Mouse (Mus musculus) liver, embryonic 13.5 days (tissue): ENCODE data around the gene Dcaf7. TPM values are rescaled to one million over a fixed set of nuclear protein-coding genes. Genes with fewer than 3 reads are reported as not detected.

Experiments used
- ATAC-seq: fragments of 200-750 bp; cut with Nextera tagmentation; 2 replicates; pipeline ENCODE4 v1.8.0; 2017; ENCODE audit warnings: low read depth, mild to moderate bottlenecking, moderate number of reproducible peaks, moderate library complexity
- DNase-seq: peaks from one replicate; pipeline ENCODE4 v3.0.0; 2022
- H3K27ac ChIP-seq: fragments of 300-500 bp; sonication (generic); 2 replicates; pipeline ENCODE4 v1.5.1; 2015; ENCODE audit warnings: moderate library complexity, mild to moderate bottlenecking, inconsistent platforms
- H3K27me3 ChIP-seq: fragments of 300-500 bp; sonication (generic); 2 replicates; pipeline ENCODE4 v1.6.1; 2015; ENCODE audit warnings: mild to moderate bottlenecking, inconsistent platforms
- H3K36me3 ChIP-seq: fragments of 300-500 bp; sonication (generic); 2 replicates; pipeline ENCODE4 v1.6.1; 2015; ENCODE audit warnings: mild to moderate bottlenecking, inconsistent platforms
- H3K4me1 ChIP-seq: fragments of 300-500 bp; sonication (generic); replicated peaks from 2 replicates; pipeline ENCODE4 v1.6.1; 2015; ENCODE audit warnings: inconsistent platforms
- H3K4me2 ChIP-seq: fragments of 300-500 bp; sonication (generic); 2 replicates; pipeline ENCODE4 v1.6.1; 2015; ENCODE audit warnings: inconsistent platforms, mild to moderate bottlenecking, moderate library complexity
- H3K4me3 ChIP-seq: fragments of 300-500 bp; sonication (generic); replicated peaks from 2 replicates; pipeline ENCODE4 v1.5.1; 2015; ENCODE audit warnings: mild to moderate bottlenecking, inconsistent platforms
- H3K9ac ChIP-seq: fragments of 300-500 bp; sonication (generic); 2 replicates; pipeline ENCODE4 v1.6.1; 2015; ENCODE audit warnings: mild to moderate bottlenecking, inconsistent platforms
- H3K9me3 ChIP-seq: fragments of 300-500 bp; sonication (generic); replicated peaks from 2 replicates; pipeline ENCODE4 v1.6.1; 2016; ENCODE audit warnings: inconsistent platforms
- WGBS: fragments of 180-500 bp; shearing (Covaris S2); methylation state at CpG from one replicate; pipeline ENCODE4 v1.1.7; 2015; ENCODE audit not compliant: insufficient replicate concordance; 5-methylcytosine and 5-hydroxymethylcytosine counted together
- polyA plus RNA-seq: library from polyadenylated mRNA; unstranded; fragments of >200 nt; fragmentation: Nextera tagmentation; extraction: Ambion mirVana; gene quantifications from 2 replicates; pipeline ENCODE4 v1.2.1, GENCODE M21; 2015

Dcaf7 gene
- 25.3 and 29.4 TPM in 2 replicates for polyA plus RNA-seq

GRCm38 (mm10) chr11:106036548-106037417, at the start of gene Dcaf7:
TSS of gene Dcaf7 (plus strand) at chr11:106036872.
- Histone ChIP-seq H3K9ac (peak within 1 kb of the TSS; percentile 96), H3K4me2 (peak within 1 kb of the TSS; percentile 83), H3K36me3 (no peaks in the 10 kb centered on the region), H3K27ac (peak within 1 kb of the TSS; percentile 88), H3K9me3 (no peaks in the 10 kb centered on the region), H3K4me1 (peaks cover 56% of the 10 kb centered on the region), H3K4me3 (peak within 1 kb of the TSS; percentile 95), H3K27me3 (no peaks in the 10 kb centered on the region)
- WGBS: under 1% methylated on average over 66 of the region's 66 CpGs
- DNase-seq (peak; percentile 96), ATAC-seq (peak; percentile 98)

GRCm38 (mm10) chr11:105987446-105987845, 49.2 kb upstream of the Dcaf7 start:
- Histone ChIP-seq H3K4me3 (no peak overlapping the region), H3K27ac (no peak overlapping the region), H3K4me1 (no peaks in the 10 kb centered on the region; the same call in 1 of the 2 replicates), H3K9ac (no peak overlapping the region), H3K4me2 (no peak overlapping the region), H3K9me3 (no peaks in the 10 kb centered on the region), H3K27me3 (0 out of 2 replicates have a peak, but pooled peaks cover 4% of the 10 kb centered on the region), H3K36me3 (no peaks in the 10 kb centered on the region)
- DNase-seq: no peak
- ATAC-seq: no peak
- 39% methylated on average over 6 of the region's 6 CpGs for WGBS

DNA sequence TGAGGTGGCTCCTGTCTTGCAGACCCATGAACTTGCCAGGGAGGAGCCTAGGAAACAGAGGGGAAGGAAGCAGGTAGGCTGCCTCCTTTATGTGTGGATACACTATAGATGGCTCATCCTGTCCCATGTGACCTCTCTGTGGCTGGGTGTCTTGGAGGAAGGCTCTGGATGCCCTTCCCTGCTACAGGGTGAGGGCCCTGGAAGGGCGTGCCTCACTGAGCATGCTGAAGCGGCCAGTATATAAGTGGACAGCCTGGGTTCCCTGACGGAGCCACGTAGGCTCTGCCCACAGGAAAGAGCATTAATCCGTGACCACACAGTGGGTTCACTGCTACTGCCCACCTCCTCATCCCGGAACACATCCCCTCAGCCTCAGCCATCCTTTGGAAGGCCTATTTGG, 47.2 kb upstream of the Dcaf7 start:
- H3K9ac ChIP-seq: no peak overlapping the region
- no peaks in the 10 kb centered on the region; the same call in 1 of the 2 replicates for H3K4me1 ChIP-seq
- no peak overlapping the region for H3K4me3 ChIP-seq
- H3K4me2 ChIP-seq: no peak overlapping the region
- H3K27me3 ChIP-seq: 0 out of 2 replicates have a peak, but pooled peaks cover 3% of the 10 kb centered on the region
- DNase-seq (no peak), ATAC-seq (no peak)
- WGBS: 57% methylated on average over 6 of the region's 6 CpGs
- no peaks in the 10 kb centered on the region for H3K36me3 ChIP-seq
- H3K9me3 ChIP-seq: no peaks in the 10 kb centered on the region
- H3K27ac ChIP-seq: no peak overlapping the region

- no peaks in the 10 kb centered on the region; the same call in 1 of the 2 replicates for H3K4me1 ChIP-seq
- H3K36me3 ChIP-seq: no peaks in the 10 kb centered on the region
- no peak overlapping the region for H3K27ac ChIP-seq
- no peak overlapping the region for H3K9ac ChIP-seq
- H3K27me3 ChIP-seq: no peaks in the 10 kb centered on the region
- ATAC-seq (0 out of 2 replicates have a peak, but pooled peaks have one; percentile 31), DNase-seq (no peak)
- no peak overlapping the region for H3K4me2 ChIP-seq
- no peaks in the 10 kb centered on the region for H3K9me3 ChIP-seq
- 15% methylated on average over 2 of the region's 2 CpGs for WGBS
- no peak overlapping the region for H3K4me3 ChIP-seq
Measured at GRCm38 (mm10) chr11:105990231-105990630, 46.4 kb upstream of the Dcaf7 start.

DNA sequence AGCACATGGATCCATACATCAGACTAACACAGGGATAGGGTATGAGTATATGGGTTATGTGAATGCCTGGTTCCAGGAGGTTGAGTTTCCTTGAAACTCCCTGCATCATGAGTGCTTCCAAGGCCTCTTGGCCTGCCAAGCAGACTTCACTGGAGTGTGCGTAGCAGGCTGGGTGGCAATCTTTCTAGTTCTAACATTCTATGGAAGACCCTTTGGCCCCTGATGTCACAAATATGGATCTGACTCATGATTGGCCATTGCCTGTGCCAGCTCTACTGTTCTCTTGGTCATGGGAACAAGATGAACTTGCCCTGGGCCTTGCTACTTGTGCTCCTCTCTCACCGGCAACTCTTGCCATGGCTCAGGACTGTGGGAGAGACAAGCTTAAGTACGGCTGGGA, 42.3 kb upstream of the Dcaf7 start, which contains the start of gene Ace3:
Gene Ace3, plus strand, starts transcription at position 301 of the 400 bp plus-strand sequence.
- 82% methylated on average over 3 of the region's 3 CpGs for WGBS
- Histone ChIP-seq H3K4me2 (no peak within 1 kb of the TSS), H3K4me1 (no peaks in the 10 kb centered on the region; the same call in 1 of the 2 replicates), H3K27ac (no peak within 1 kb of the TSS), H3K36me3 (no peaks in the 10 kb centered on the region), H3K4me3 (no peak within 1 kb of the TSS), H3K9ac (no peak within 1 kb of the TSS), H3K27me3 (peaks cover 25% of the 10 kb centered on the region), H3K9me3 (no peaks in the 10 kb centered on the region)
- DNase-seq: no peak
- no peak for ATAC-seq

DNA sequence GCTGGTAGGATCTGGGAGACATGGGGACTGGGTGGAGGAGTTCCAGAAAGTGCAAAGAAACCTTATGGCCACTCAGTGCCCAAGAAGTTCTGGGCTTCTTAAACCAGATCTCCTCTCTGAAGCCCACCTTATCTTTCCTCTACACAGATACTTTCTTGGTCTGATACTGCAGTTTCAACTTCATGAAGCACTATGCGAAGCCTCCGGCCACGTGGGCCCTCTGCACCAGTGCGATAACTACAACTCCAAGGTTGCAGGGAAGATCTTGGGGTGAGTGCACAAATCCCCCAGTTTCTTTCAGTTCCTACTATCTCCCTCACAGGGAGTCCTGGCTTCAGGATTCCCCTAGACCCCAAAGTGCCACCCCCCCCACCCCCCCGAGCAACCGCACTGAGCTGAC, 36.6 kb upstream of the Dcaf7 start:
- no peak for DNase-seq
- H3K4me1 ChIP-seq: 0 out of 2 replicates have a peak, but pooled peaks cover 2% of the 10 kb centered on the region
- H3K27me3 ChIP-seq: peaks cover 39% of the 10 kb centered on the region
- ATAC-seq: no peak
- H3K36me3 ChIP-seq: no peaks in the 10 kb centered on the region
- 77% methylated on average over 6 of the region's 6 CpGs for whole genome bisulfite sequencing
- H3K4me2 ChIP-seq: no peak overlapping the region
- no peak overlapping the region for H3K9ac ChIP-seq
- no peaks in the 10 kb centered on the region for H3K9me3 ChIP-seq
- no peak overlapping the region for H3K4me3 ChIP-seq
- no peak overlapping the region for H3K27ac ChIP-seq

- Histone ChIP-seq H3K9ac (no peak overlapping the region), H3K27me3 (peaks cover 34% of the 10 kb centered on the region), H3K36me3 (no peaks in the 10 kb centered on the region), H3K4me3 (no peak overlapping the region), H3K4me2 (no peak overlapping the region), H3K27ac (no peak overlapping the region), H3K4me1 (0 out of 2 replicates have a peak, but pooled peaks cover 6% of the 10 kb centered on the region), H3K9me3 (no peaks in the 10 kb centered on the region)
- no peak for ATAC-seq
- WGBS: 25% methylated on average over 4 of the region's 4 CpGs
- DNase-seq: no peak
Measured at GRCm38 (mm10) chr11:106001718-106002117, 35.0 kb upstream of the Dcaf7 start.

- DNase-seq: no peak
- ATAC-seq: no peak
- Histone ChIP-seq H3K4me2 (no peak overlapping the region), H3K4me1 (0 out of 2 replicates have a peak, but pooled peaks cover 9% of the 10 kb centered on the region), H3K9me3 (no peaks in the 10 kb centered on the region), H3K9ac (no peak overlapping the region), H3K36me3 (no peaks in the 10 kb centered on the region), H3K27ac (no peak overlapping the region), H3K4me3 (no peak overlapping the region), H3K27me3 (peaks cover 47% of the 10 kb centered on the region)
- 44% methylated on average over 1 of the region's 1 CpGs for WGBS
Measured at GRCm38 (mm10) chr11:106004576-106004975, 32.1 kb upstream of the Dcaf7 start.

- Histone ChIP-seq H3K27me3 (peaks cover 61% of the 10 kb centered on the region), H3K9ac (no peak overlapping the region), H3K36me3 (no peaks in the 10 kb centered on the region), H3K9me3 (no peaks in the 10 kb centered on the region), H3K4me2 (no peak overlapping the region), H3K4me3 (no peak overlapping the region), H3K27ac (no peak overlapping the region), H3K4me1 (0 out of 2 replicates have a peak, but pooled peaks cover 9% of the 10 kb centered on the region)
- peak; percentile 51; the same call in 1 of the 2 replicates for ATAC-seq
- 43% methylated on average over 5 of the region's 5 CpGs for WGBS
- DNase-seq: no peak
Measured at GRCm38 (mm10) chr11:106005970-106006369, 30.7 kb upstream of the Dcaf7 start.

DNA sequence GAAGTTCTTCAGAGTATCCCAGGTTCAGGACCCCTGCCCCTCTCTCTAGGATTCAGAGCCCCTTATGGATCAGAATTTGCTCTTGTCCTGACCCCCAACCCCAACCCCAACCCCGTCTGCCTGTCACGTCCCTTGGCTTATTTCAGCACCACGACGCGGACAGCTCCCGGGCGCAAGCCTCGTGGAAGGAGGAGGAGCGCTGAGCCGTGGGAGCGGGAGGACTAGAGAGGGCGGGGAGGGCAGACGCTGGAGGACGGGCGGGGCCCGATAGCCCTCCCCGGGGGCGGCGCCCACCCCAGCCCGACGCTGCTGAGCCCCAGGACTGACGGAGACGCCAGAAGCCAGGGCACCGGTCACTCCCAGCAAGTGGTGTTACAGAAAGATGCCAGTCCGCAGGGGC, 28.9 kb upstream of the Dcaf7 start, which contains the start of gene Kcnh6:
Gene Kcnh6, plus strand, starts transcription at position 304 of the 400 bp plus-strand sequence.
- no peak within 1 kb of the TSS for H3K9ac ChIP-seq
- H3K4me2 ChIP-seq: peak within 1 kb of the TSS; percentile 51
- H3K27me3 ChIP-seq: peaks cover 75% of the 10 kb centered on the region
- H3K9me3 ChIP-seq: no peaks in the 10 kb centered on the region
- H3K27ac ChIP-seq: no peak within 1 kb of the TSS
- H3K4me3 ChIP-seq: 0 out of 2 replicates have a peak within 1 kb of the TSS, but pooled peaks have one; percentile 7
- H3K4me1 ChIP-seq: 0 out of 2 replicates have a peak, but pooled peaks cover 9% of the 10 kb centered on the region
- WGBS: 0% methylated on average over 25 of the region's 25 CpGs
- no peaks in the 10 kb centered on the region for H3K36me3 ChIP-seq
- 0 out of 2 replicates have a peak, but pooled peaks have one; percentile 54 for ATAC-seq
- peak; percentile 57 for DNase-seq

DNA sequence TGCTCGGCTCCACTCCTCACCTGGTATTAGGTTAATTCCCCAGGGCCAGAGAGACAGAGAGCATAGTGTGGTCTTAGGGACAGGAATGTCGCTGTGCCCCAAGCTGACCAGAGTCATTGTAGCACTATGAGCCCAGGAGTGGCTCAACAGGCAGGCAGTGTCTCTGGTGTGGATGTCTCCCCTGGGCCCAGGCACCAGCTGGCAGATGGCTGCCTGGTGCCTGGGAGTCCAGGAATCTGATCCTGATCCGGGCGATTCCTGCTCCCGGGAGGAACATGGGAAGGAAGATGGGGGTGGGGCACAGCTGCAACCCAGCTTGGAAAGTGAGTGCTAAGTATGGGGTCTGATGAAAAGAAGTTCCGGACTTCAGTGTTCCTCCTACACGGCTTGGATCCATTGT, 24.0 kb upstream of the Dcaf7 start:
- ATAC-seq: no peak
- WGBS: 50% methylated on average over 7 of the region's 7 CpGs

More for the DNA sequence above, 24.0 kb upstream of the Dcaf7 start:
- DNase-seq: no peak
- no peaks in the 10 kb centered on the region for H3K9me3 ChIP-seq
- H3K4me3 ChIP-seq: no peak overlapping the region
- H3K36me3 ChIP-seq: no peaks in the 10 kb centered on the region
- H3K4me2 ChIP-seq: no peak overlapping the region
- peaks cover 93% of the 10 kb centered on the region for H3K27me3 ChIP-seq
- H3K9ac ChIP-seq: no peak overlapping the region
- no peak overlapping the region for H3K27ac ChIP-seq
- H3K4me1 ChIP-seq: 0 out of 2 replicates have a peak, but pooled peaks cover 3% of the 10 kb centered on the region
